Mouse (Mus musculus) spleen, postnatal 36 days (tissue): ENCODE measurements around the gene Cxcl17.
"Not testable (repeated sequence)": the region's sequence is repeated elsewhere in the genome, so short reads cannot be mapped to it uniquely, and the experiment has no call there.

Source experiments
- DNase-seq, 2 experiments: peaks; one replicate each; pipeline ENCODE4 v3.0.0; 2022; ENCODE audit warnings: low spot score in 2 of 2, mixed read lengths in 1 of 2

Gene Cxcl17

GRCm38 (mm10) chr7:25412833-25413441 is at the start of gene Cxcl17:
Cxcl17 (minus strand) TSS chr7:25412886.
- no peak for DNase-seq

DNA sequence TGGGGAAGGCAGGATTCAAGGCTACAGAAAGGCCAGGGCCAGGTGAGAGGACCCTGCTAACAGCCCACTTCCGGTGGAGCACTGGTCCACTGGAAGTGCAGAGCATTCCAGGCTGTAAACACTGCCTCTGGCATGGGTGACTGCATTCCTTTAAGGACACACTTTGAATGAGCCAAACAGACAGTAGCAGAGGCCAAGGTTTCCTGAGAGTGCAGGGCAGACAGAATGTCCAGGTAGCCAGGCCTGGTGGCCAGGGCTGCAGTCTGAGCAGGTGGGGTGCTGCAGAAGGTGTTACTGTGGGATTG is 49.3 kb upstream of the Cxcl17 start:
- DNase-seq, result not testable (repeated sequence)

GRCm38 (mm10) chr7:25461336-25462032 is 48.8 kb upstream of the Cxcl17 start:
- DNase-seq, result not testable (repeated sequence)

DNA sequence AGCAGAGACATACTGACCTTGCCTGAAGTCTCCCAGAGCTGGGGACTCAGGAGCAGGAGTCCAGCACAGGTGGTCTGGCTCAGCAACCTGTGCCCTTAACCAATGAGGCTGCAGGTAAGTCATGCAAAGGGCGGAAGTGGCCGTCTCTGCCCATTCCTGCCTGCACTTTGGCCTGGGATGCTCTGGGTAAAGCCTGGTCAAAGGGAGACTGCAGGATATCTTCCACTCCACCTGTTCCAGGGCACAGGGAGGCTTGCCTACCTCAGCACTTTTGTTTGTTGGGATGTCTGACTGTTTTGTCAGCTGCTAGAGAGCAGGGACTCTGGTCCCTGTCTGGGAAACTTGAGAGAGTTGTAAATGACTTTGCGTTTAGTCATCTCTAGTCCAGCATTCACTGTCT is 39.4 kb upstream of the Cxcl17 start:
- no peak for DNase-seq

DNA sequence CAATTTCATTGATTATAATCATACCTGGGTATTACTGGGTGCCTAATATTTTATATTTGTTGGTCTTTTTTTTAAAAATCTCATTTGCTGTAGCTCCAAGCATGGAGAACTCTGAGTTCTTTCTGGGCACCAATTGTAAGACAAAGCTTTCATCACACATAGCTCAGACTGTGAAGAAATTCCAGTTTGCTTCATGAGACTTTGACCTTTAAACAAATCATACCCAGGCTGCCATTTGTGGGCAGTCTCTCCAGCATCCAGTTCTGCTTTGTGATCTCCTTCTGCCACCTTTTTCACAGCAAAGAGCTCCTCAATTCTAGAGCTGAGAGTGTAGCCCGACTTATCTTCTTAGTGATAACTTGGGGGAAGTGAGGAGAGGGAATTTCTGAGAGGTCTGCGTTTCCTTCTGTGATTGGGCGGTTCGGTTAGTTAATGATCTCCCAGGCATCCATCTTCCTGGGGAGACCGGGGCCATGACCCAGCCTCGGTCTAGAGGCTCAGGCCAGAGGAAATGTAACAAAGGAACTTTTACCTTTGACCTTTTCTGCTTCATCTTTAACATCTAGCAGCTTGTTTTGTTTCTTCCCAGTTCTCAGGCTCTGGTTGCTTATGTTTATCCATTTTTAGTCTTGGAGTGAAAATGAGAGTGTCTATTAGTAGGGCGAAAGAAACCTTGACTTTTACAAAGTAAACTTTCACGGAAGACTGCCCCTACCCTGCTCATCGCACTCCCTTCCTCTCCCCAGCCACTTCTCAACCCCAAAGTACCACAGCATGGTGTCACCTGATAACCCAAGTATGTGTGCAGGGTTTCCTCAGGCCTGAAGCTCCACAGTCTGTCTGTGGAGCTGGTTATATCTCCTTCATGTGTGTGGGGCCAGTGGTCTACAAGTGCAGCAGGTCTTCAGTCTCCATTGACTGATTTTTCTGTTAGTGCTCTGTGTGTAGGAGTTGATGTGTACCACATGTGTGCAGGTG is 37.5 kb upstream of the Cxcl17 start:
- DNase-seq, result no peak

- no peak for DNase-seq
These were observed 28.1 kb upstream of the Cxcl17 start for GRCm38 (mm10) chr7:25440816-25441153.

DNA sequence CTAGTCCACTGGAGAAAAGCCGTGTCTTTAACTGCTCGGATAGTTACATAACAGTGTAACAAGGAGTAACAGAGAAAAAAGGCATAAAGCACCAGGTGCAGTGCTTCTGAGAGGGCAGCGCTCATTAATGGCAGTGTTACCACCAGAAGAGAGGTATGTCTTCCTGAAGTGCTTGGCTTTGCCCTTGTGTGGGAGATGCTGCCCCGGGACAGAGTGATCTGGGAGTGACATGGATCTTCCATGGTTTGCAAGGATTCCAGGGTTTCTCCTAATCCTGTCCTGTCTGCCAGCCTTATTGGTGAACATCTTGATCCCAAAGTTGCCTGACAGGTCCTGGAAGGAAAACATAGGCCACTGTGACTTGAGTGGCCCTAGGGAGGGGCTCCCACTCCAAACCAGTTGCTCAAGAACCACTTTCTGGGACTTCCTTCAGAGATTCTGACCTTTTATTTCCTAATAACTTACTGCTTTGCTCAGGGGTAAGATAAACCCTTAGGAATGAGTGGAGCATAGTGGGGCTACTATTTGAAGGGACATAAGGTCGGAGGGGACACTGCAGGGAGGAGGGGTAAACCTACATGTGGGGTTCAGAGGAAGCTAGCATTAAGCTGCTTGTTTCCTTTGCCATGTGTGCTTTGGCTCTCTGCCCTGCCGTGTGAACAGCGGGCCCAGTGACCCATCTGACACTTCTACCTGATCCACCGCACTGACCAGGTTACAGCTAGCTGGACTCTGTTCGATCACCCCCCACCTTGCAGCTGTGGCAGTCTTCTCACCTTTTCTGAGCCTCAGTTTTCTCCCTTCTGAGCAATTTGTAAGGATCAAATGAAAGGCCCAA is 27.5 kb upstream of the Cxcl17 start:
- no peak for DNase-seq

- DNase-seq, result no peak
These were observed 26.6 kb upstream of the Cxcl17 start for GRCm38 (mm10) chr7:25439124-25439822.

GRCm38 (mm10) chr7:25436704-25437103 is 24.0 kb upstream of the Cxcl17 start:
- peak in 1 of 2 experiments; percentile 33 for DNase-seq

- peak in 1 of 2 experiments; percentile 30 for DNase-seq
These were observed 23.5 kb upstream of the Cxcl17 start for GRCm38 (mm10) chr7:25436226-25436625.

DNA sequence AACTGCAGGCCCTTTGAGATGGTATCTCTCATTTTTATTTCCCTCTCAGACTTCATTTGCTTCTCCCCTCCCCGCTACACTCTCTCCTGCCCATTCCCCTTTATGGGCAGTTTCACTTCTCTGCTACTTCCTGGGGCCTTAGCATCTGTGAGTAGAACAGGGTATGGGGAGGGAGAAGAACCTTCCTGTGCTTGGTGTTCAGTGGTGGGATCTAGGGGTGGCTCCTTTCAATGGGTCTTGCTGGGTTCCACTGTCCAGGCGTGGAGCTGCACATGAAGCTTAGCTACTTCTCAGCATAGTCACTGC is 22.8 kb upstream of the Cxcl17 start:
- peak; percentile 76 to 81 for DNase-seq

DNA sequence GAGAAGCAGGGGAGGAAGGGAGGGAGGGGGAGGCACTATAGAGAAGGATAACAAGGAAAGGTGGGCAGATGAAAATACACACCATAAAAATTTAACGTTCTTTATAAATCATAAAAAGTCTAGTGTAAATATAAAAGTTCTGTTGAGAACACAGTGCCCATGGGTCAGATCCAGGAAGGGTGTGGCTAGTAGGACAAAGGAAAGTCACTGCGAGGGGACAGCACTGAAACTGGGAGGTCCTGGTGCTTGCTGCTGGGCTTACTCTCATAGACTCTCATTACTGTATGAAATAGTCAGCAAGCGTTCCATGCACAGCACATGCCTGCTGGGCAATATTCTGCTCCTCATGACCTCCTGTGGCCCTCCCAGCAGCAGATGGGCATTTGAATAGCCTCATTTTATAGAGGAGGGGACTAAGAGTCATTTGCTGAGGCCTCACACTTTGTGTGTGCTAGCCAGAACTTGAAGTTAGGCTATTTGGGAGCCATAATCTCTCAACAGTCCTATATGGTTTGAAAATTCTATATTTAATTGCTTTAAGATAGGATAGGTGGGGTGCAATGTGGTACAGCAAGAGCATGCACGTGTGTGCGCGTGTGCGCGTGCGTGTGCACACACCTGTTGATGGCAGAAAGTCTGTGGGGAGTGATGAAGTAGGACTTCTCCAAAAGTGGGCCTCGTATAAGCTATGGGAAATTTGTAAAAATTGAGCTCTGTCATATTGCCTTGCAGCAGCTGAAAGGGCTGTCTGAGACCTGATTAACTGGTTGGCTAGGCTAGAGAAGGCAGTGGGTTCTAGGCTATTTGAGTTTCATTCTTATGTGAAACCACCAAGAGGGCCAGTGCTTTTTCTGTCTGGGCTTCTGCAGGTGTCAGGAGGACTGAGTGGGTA is 22.2 kb upstream of the Cxcl17 start:
- no peak for DNase-seq

DNA sequence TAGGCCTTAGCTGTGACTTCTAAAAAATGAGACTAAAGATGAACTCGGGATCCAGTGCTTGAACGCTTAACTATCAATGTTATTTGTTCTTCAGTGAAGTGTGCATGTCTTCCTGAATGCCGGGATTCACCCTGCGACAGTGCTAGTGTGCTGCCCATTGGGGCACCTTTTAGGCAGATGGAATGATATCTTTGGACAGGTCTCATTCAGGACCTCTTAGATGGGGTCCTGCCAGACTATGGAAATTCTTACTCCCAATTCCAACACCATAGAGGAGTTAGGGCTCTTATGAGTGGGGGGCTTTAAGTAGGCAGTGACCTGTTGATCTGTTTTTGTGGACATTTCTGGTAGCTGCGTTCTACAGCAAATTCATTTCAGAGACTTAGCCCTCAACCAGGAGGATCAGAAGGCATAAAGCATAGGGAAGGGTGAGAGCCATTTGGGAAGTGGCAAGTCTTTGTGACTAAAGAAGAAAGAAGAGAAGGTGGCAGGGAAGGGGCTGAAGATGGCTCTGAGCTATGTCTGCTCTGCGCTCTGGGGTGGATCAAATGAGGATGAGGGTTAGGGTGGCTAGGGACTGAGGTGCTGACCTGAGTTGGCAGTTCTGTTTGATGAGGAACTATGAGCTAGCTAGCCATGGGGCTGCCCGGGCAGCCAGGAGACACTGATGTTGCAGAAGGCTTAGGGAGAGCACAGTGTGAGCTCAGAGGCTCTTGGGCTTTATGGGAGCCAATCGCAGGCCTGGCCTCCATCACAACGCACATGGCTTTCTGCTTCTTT is 21.3 kb upstream of the Cxcl17 start:
- DNase-seq, result no peak

DNA sequence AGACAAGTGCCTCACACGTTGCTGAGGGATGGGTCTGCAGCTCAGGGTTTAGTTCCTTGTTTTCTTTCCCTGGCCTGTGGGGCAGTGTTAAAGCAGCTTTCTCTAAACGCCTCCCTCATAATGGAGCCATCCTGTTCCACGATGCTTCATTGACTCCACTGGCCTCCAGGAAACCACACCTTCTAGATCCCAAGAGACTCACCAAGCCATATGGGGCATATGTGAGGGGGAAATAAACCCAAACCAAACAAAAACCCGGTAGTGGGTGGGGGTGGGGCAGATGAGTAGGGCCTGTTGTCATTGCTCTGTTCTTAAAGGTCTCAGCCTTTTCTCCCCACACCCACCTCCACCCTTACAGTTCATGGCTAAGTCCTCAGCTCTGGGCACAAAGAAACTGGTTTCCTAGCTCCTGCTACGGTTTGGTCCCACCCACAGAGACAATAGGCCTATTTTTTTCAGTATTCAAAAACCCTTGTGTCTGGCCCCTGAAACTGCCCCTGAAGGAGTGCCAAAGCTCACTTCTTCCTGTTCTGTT is 20.4 kb upstream of the Cxcl17 start:
- peak; percentile 70 to 74 for DNase-seq

GRCm38 (mm10) chr7:25432381-25432780 is 19.7 kb upstream of the Cxcl17 start:
- no peak for DNase-seq

GRCm38 (mm10) chr7:25429886-25430784 is 17.4 kb upstream of the Cxcl17 start:
- DNase-seq, result no peak

- DNase-seq, result no peak
These were observed 15.6 kb upstream of the Cxcl17 start for GRCm38 (mm10) chr7:25428321-25428720.

DNA sequence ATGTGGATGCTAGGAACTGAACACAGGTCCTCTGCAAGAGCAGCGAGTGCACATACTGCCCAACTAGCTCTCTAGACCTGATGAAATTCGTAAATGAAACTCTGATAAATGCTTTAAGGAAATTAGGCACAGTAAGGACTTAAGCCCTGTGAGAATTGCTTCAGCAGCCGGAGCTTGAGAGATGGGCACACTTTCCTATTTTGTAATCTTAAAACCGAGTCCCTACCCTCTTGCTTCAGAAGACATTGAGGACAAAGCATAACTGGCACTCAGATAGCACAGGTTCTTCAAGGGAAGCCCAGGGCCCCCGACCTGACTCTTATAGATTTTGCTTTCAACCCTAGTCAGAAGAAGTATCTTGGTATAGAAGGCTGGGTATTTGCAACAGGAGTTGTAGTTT is 14.5 kb upstream of the Cxcl17 start:
- no peak for DNase-seq
